Mouse (Mus musculus) forebrain, embryonic 11.5 days (tissue): ENCODE measurements around the gene St8sia6. TPM values are rescaled to one million over a fixed set of nuclear protein-coding genes. Genes with fewer than 3 reads are reported as not detected.

Source experiments
- ATAC-seq: fragments of 200-750 bp; cut with Nextera tagmentation; replicated peaks from 2 replicates; pipeline ENCODE4 v1.8.0; 2017; ENCODE audit warnings: moderate TSS enrichment; ENCODE audit not compliant: low FRiP score
- DNase-seq: peaks from one replicate; pipeline ENCODE4 v3.0.0-alpha.2; 2017; ENCODE audit warnings: low spot score
- H3K27ac ChIP-seq: fragments of 300-500 bp; sonication (generic); 2 replicates; pipeline ENCODE4 v1.5.1; 2014; ENCODE audit warnings: low read depth, low read length
- H3K27me3 ChIP-seq: fragments of 300-500 bp; sonication (generic); 2 replicates; pipeline ENCODE4 v1.6.1; 2014; ENCODE audit warnings: mild to moderate bottlenecking, low read length, mixed read lengths; ENCODE audit not compliant: control insufficient read depth, insufficient read depth
- H3K36me3 ChIP-seq: fragments of 300-500 bp; sonication (generic); 2 replicates; pipeline ENCODE4 v1.6.1; 2014; ENCODE audit warnings: mild to moderate bottlenecking, low read length, moderate library complexity, mixed read lengths; ENCODE audit not compliant: control insufficient read depth, insufficient read depth
- H3K4me1 ChIP-seq: fragments of 300-500 bp; sonication (generic); replicated peaks from 2 replicates; pipeline ENCODE4 v1.6.1; 2014; ENCODE audit warnings: low read length, mixed read lengths; ENCODE audit not compliant: control insufficient read depth, insufficient read depth
- H3K4me2 ChIP-seq: fragments of 300-500 bp; sonication (generic); 2 replicates; pipeline ENCODE4 v1.6.1; 2014; ENCODE audit warnings: low read depth, mild to moderate bottlenecking, low read length, moderate library complexity, mixed read lengths; ENCODE audit not compliant: severe bottlenecking
- H3K4me3 ChIP-seq: fragments of 300-500 bp; sonication (generic); 2 replicates; pipeline ENCODE4 v1.5.1; 2014; ENCODE audit warnings: low read depth, low read length
- H3K9ac ChIP-seq: fragments of 300-500 bp; sonication (generic); 2 replicates; pipeline ENCODE4 v1.6.1; 2014; ENCODE audit warnings: low read length
- H3K9me3 ChIP-seq: fragments of 300-500 bp; sonication (generic); 2 replicates; pipeline ENCODE4 v1.6.1; 2016; ENCODE audit warnings: low read length, mixed read lengths; ENCODE audit not compliant: control insufficient read depth
- WGBS: fragments of 180-500 bp; shearing (Covaris S2); extraction: QIAGEN DNeasy Blood & Tissue Kit; methylation state at CpG from one replicate; pipeline ENCODE4 v1.1.7; 2014; 5-methylcytosine and 5-hydroxymethylcytosine counted together
- polyA plus RNA-seq: library from polyadenylated mRNA; unstranded; fragments of >200 nt; fragmentation: Nextera tagmentation; extraction: Ambion mirVana; gene quantifications from 2 replicates; pipeline ENCODE4 v1.2.1, GENCODE M21; 2014

The St8sia6 gene
- polyA plus RNA-seq, 1 experiment from 2014 or later: 0.28 TPM

DNA sequence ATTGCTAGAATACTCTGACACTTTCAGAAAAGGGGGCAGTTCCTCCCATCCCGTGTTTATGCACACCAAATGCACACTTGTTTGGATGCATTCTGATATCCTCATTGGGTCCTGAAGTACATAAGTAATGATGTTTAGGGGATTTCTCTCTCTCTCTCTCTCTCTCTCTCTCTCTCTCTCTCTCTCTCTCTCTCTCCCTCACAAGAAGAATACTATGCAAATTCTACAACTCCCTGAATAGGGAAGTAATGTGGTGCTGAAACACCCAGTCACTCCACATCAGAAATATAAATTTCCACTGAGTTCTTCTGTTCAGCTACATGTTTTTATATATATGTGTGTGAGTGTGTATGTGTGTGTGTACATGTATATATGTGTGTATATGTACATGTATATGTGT lies 43.1 kb downstream of the St8sia6 start:
- no peaks in the 10 kb centered on the region for H3K36me3 ChIP-seq
- WGBS: 64% methylated on average over 1 of the region's 1 CpGs
- no peaks in the 10 kb centered on the region for H3K4me1 ChIP-seq
- H3K27me3 ChIP-seq: no peaks in the 10 kb centered on the region
- H3K4me3 ChIP-seq: no peak overlapping the region
- DNase-seq: no peak
- no peak for ATAC-seq
- H3K9ac ChIP-seq: no peak overlapping the region
- no peaks in the 10 kb centered on the region for H3K9me3 ChIP-seq
- no peak overlapping the region for H3K27ac ChIP-seq
- H3K4me2 ChIP-seq: no peak overlapping the region

DNA sequence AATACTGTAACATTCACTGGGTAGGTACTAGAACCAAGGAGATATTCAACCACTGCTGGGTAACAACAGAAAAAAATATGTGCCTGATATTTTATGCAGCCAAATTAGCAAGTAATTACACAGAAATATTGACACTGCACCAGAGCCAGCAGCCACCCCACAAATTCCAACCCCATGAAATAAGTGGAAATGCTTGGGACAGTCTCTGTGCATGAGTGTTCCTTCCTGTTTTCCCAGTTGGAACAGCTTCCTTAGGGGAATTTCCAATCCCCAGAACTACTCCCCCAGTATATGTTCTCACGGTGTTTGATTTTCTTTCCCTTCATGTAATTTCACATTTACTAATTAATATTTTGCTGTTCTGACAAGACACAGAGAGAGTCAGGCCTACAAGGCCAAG lies 43.8 kb downstream of the St8sia6 start:
- no peaks in the 10 kb centered on the region for H3K27me3 ChIP-seq

DNA sequence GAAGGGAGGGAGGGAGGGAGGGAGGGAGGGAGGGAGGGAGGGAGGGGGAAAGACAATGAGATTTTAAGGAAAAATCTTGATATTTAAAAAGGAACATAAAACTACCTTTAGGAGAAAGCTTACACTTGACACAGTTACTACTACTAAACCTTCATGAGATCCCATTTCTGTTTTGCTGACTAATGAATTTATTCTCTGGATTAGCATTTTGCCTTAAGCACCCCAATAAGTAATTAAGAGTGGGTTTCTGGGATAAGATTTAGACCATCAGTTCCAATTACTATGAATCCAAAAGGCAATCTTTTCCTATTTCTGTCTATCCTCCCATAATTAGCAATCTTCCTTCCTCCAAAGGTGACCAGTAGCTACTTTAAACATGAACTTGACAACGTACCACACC lies 44.7 kb downstream of the St8sia6 start:
- Histone ChIP-seq H3K36me3 (no peaks in the 10 kb centered on the region), H3K4me1 (no peaks in the 10 kb centered on the region), H3K27ac (no peak overlapping the region), H3K9me3 (no peaks in the 10 kb centered on the region), H3K4me2 (no peak overlapping the region), H3K27me3 (no peaks in the 10 kb centered on the region), H3K9ac (no peak overlapping the region), H3K4me3 (no peak overlapping the region)
- ATAC-seq: no peak
- WGBS: 77% methylated on average over 1 of the region's 1 CpGs
- DNase-seq: no peak

More for the DNA sequence above, 43.8 kb downstream of the St8sia6 start:
- Histone ChIP-seq H3K4me1 (no peaks in the 10 kb centered on the region), H3K4me3 (no peak overlapping the region), H3K27ac (no peak overlapping the region), H3K36me3 (no peaks in the 10 kb centered on the region), H3K9me3 (no peaks in the 10 kb centered on the region), H3K9ac (no peak overlapping the region), H3K4me2 (no peak overlapping the region)
- DNase-seq (no peak), ATAC-seq (no peak)
- 86% methylated on average over 1 of the region's 1 CpGs for WGBS

DNA sequence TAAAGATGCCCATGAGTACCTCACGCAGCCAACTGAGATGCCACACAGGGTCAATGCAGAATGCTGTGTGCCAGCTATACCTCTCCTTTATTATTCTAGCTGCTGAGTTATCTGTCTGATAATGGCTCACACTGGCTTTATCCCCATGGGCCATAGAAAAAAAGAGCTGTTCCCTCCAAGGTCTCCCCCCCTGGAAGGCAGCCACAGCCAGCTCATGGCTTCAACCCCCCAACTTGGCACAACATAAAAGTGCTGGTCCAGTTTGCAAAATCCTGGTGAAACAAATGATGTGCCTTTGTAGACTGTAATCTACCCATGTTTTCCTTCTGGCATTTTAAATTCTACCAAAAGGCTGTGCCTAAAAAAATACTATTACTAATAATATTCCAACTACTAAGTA lies 46.3 kb downstream of the St8sia6 start:
- no peak overlapping the region for H3K9ac ChIP-seq
- WGBS: 100% methylated on average over 1 of the region's 1 CpGs

DNA sequence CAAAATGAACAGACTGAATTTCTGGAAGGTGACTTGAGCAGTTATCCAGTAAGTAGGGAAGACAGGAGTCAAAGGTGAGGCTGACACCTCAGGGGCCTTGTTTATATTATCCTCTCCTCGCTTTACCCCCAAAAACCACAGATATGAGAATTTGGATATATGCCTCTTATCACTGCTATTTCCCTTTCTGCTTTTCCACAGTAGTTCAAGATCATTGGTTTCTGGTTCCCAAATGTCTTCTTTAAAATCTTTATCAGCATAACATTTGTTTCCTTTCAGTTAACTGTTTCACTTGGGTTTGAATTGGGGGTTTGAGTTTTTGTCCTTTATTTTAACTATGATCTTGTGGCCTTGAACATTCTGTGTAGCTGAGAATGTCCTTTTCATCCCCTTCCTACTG lies 47.8 kb downstream of the St8sia6 start:
- H3K9ac ChIP-seq: no peak overlapping the region
- no peaks in the 10 kb centered on the region for H3K4me1 ChIP-seq
- no peaks in the 10 kb centered on the region for H3K27me3 ChIP-seq
- no peak overlapping the region for H3K4me3 ChIP-seq
- 88% methylated on average over 1 of the region's 1 CpGs for WGBS
- no peak overlapping the region for H3K4me2 ChIP-seq
- DNase-seq (no peak), ATAC-seq (no peak)
- H3K9me3 ChIP-seq: no peaks in the 10 kb centered on the region
- H3K36me3 ChIP-seq: no peaks in the 10 kb centered on the region
- no peak overlapping the region for H3K27ac ChIP-seq

More for the DNA sequence above, 46.3 kb downstream of the St8sia6 start:
- Histone ChIP-seq H3K4me1 (no peaks in the 10 kb centered on the region), H3K4me3 (no peak overlapping the region), H3K27ac (no peak overlapping the region), H3K9me3 (no peaks in the 10 kb centered on the region), H3K27me3 (no peaks in the 10 kb centered on the region), H3K4me2 (no peak overlapping the region), H3K36me3 (no peaks in the 10 kb centered on the region)
- DNase-seq (no peak), ATAC-seq (no peak)

DNA sequence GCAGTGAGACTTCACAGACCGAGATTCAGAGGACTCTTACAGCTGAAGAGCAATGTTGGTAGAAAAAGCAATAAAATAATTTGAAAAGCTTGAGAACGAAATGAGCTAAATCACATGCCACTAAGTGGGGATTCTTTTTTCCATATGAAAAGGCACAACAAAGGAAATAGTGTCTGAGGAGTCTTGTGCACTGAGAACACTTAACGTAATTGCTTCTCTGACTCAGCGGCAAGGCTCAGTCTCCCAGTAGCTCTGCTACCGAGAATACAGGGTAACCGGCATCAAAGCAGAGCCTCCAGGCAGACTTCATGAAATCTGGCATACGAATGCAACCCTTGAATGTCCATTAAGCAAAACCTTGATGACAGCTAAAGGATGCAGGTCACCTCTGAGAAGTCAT lies 55.2 kb downstream of the St8sia6 start:
- Histone ChIP-seq H3K27me3 (no peaks in the 10 kb centered on the region), H3K9ac (no peak overlapping the region), H3K9me3 (no peaks in the 10 kb centered on the region), H3K27ac (no peak overlapping the region), H3K4me2 (no peak overlapping the region), H3K4me1 (no peaks in the 10 kb centered on the region), H3K4me3 (no peak overlapping the region), H3K36me3 (no peaks in the 10 kb centered on the region)
- 67% methylated on average over 7 of the region's 7 CpGs for WGBS
- no peak for DNase-seq
- ATAC-seq: no peak

DNA sequence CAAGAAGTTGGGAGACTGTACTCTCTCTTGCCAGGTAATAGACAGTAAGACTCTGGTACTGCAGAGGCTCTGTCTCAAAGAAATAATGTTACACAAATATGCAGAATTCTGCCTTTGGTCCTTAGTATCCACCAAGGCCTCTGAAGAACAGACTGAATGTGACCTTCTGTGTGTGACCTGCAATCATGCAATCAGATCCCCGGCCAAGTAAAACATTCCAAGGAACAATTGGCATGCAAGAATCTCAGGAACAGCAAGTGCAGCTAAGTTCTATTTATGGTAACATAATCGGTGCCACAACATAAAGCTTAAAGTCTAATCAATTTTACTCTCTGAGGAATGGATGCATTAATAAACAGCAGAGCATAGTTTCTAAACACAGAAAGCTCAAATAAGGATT lies 66.0 kb downstream of the St8sia6 start:
- ATAC-seq (no peak), DNase-seq (no peak)
- no peak overlapping the region for H3K27ac ChIP-seq
- H3K27me3 ChIP-seq: no peaks in the 10 kb centered on the region
- H3K4me3 ChIP-seq: no peak overlapping the region
- no peak overlapping the region for H3K4me2 ChIP-seq
- no peak overlapping the region for H3K9ac ChIP-seq
- no peaks in the 10 kb centered on the region for H3K4me1 ChIP-seq
- WGBS: 80% methylated on average over 2 of the region's 2 CpGs
- H3K36me3 ChIP-seq: no peaks in the 10 kb centered on the region
- H3K9me3 ChIP-seq: no peaks in the 10 kb centered on the region

DNA sequence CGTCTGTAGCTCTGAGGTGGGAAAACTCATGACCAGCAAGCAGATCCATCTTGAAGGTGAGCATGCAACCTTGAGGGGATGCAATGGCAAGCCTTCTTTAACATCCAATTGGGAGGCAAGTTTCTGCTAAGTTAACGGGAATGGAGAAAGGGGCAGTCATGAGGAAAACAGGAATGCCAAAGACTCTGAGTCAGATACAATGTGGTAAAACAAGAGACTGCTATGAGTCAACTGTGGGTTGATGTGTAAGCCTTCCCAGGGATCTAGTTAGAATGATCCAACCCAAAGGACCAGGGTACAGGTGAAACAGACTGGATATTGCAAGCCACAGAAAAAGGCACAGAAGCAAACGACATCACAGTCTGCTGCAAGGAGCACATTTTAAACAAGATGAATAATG lies 68.3 kb downstream of the St8sia6 start:
- no peak overlapping the region for H3K4me2 ChIP-seq
- WGBS: 81% methylated on average over 3 of the region's 3 CpGs

DNA sequence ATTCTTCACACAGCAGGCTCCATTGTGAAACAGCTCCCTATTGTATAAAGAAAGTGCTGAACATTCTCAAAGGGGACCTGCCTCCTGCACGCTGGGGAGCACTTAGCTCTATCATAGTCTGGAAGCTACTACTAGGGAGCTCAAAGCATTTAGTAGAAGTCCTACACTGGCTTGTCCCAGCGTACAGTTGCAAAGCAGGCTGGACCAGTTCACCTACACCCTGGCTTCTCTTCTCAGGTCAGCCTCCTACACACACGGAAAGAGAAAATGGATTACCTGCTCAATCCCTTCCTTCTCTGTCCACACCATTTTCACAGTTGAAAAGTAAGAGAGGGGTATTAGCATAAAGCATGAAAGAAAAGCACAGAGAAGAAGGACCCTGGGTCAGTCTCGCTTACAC lies 71.6 kb downstream of the St8sia6 start:
- Histone ChIP-seq H3K4me2 (no peak overlapping the region), H3K36me3 (no peaks in the 10 kb centered on the region), H3K27ac (no peak overlapping the region), H3K4me1 (no peaks in the 10 kb centered on the region), H3K9ac (no peak overlapping the region), H3K4me3 (no peak overlapping the region), H3K9me3 (no peaks in the 10 kb centered on the region), H3K27me3 (no peaks in the 10 kb centered on the region)
- DNase-seq (no peak), ATAC-seq (no peak)
- 68% methylated on average over 4 of the region's 4 CpGs for WGBS

More for the DNA sequence above, 68.3 kb downstream of the St8sia6 start:
- H3K27me3 ChIP-seq: no peaks in the 10 kb centered on the region
- H3K4me3 ChIP-seq: no peak overlapping the region
- no peak overlapping the region for H3K9ac ChIP-seq
- no peaks in the 10 kb centered on the region for H3K36me3 ChIP-seq
- no peaks in the 10 kb centered on the region for H3K9me3 ChIP-seq
- no peak overlapping the region for H3K27ac ChIP-seq
- H3K4me1 ChIP-seq: no peaks in the 10 kb centered on the region
- ATAC-seq: no peak
- no peak for DNase-seq
